Mouse (Mus musculus) liver, adult 2 months (tissue): ENCODE results near the gene Hscb.

Experiments used
- CTCF ChIP-seq: fragments of 200-500 bp; IDR thresholded peaks from 2 replicates; pipeline ENCODE4 v1.5.1; 2011; ENCODE audit warnings: low read depth, low read length, control low read depth
- POLR2A ChIP-seq: fragments of 200-500 bp; IDR thresholded peaks from 2 replicates; pipeline ENCODE4 v1.6.1; 2011; ENCODE audit warnings: low read length, control low read depth; ENCODE audit not compliant: insufficient read depth; ENCODE audit errors: extremely low read depth

DNA sequence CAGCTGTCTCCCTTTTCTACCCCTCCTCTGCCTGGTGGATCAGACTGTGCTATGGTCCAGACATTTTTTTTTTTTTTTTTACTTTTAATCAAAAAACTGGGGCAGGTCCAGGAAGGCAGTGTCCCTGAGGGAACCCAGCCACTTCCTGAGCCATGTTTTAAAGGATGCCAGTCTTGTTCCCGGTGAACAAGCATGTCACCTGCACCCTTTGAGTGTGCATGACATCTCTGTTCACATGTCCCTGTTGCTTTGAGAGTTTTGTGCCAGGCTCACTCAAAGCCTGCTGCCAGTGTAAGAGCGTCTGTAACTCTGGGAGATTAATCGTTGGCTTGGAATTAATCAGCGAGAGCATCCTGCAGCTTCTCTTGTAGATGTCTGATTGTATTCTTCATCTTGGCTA is 28.9 kb upstream of the Hscb start:
- TF ChIP-seq CTCF (no peak), POLR2A (no peak)
